Mouse (Mus musculus) stomach, postnatal 0 days (tissue): ENCODE measurements at regions not wholly inside any gene's neighbourhood (a gene's known extent, or its start where the extent isn't known, plus 50 kb on each side); places are given as distances from the start of the nearest gene placed in this dataset.

Experiments
- ATAC-seq: fragments of 200-750 bp; cut with Nextera tagmentation; 2 replicates; pipeline ENCODE4 v1.8.0; 2017; ENCODE audit not compliant: low FRiP score, low TSS enrichment
- DNase-seq: peaks from one replicate; pipeline ENCODE4 v3.0.0-alpha.2; 2016; ENCODE audit warnings: low spot score
- H3K27ac ChIP-seq: fragments of 300-500 bp; sonication (generic); replicated peaks from 2 replicates; pipeline ENCODE4 v1.5.1; 2014; ENCODE audit warnings: mild to moderate bottlenecking, control low read depth
- H3K27me3 ChIP-seq: fragments of 300-500 bp; sonication (generic); 2 replicates; pipeline ENCODE4 v1.6.1; 2014; ENCODE audit warnings: low read length; ENCODE audit not compliant: control insufficient read depth, insufficient read depth
- H3K36me3 ChIP-seq: fragments of 300-500 bp; sonication (generic); 2 replicates; pipeline ENCODE4 v1.6.1; 2014; ENCODE audit warnings: low read length, mixed read lengths; ENCODE audit not compliant: control insufficient read depth, insufficient read depth
- H3K4me1 ChIP-seq: fragments of 300-500 bp; sonication (generic); replicated peaks from 2 replicates; pipeline ENCODE4 v1.6.1; 2014; ENCODE audit warnings: antibody characterized with exemption; ENCODE audit not compliant: control insufficient read depth, insufficient read depth
- H3K4me2 ChIP-seq: fragments of 300-500 bp; sonication (generic); replicated peaks from 2 replicates; pipeline ENCODE4 v1.6.1; 2014; ENCODE audit warnings: low read depth, mild to moderate bottlenecking, control low read depth, moderate library complexity
- H3K4me3 ChIP-seq: fragments of 300-500 bp; sonication (generic); 2 replicates; pipeline ENCODE4 v1.5.1; 2014; ENCODE audit warnings: low read depth, low read length, control low read depth
- H3K9ac ChIP-seq: fragments of 300-500 bp; sonication (generic); 2 replicates; pipeline ENCODE4 v1.6.1; 2014; ENCODE audit warnings: mild to moderate bottlenecking, low read length, control low read depth, mixed read lengths
- H3K9me3 ChIP-seq: fragments of 300-500 bp; sonication (generic); 2 replicates; pipeline ENCODE4 v1.6.1; 2016; ENCODE audit warnings: low read length; ENCODE audit not compliant: control insufficient read depth
- CTCF ChIP-seq: IDR thresholded peaks from 2 replicates; pipeline ENCODE4 v1.5.1; 2016; ENCODE audit warnings: antibody characterized with exemption, low read depth, mild to moderate bottlenecking, moderate library complexity
- EP300 ChIP-seq: optimal IDR thresholded peaks from 2 replicates; pipeline ENCODE3; 2016; ENCODE audit warnings: antibody characterized with exemption
- WGBS: fragments of 180-500 bp; shearing (Covaris S2); extraction: QIAGEN DNeasy Blood & Tissue Kit; methylation state at CpG from one replicate; pipeline ENCODE4 v1.1.7; 2014; 5-methylcytosine and 5-hydroxymethylcytosine counted together

DNA sequence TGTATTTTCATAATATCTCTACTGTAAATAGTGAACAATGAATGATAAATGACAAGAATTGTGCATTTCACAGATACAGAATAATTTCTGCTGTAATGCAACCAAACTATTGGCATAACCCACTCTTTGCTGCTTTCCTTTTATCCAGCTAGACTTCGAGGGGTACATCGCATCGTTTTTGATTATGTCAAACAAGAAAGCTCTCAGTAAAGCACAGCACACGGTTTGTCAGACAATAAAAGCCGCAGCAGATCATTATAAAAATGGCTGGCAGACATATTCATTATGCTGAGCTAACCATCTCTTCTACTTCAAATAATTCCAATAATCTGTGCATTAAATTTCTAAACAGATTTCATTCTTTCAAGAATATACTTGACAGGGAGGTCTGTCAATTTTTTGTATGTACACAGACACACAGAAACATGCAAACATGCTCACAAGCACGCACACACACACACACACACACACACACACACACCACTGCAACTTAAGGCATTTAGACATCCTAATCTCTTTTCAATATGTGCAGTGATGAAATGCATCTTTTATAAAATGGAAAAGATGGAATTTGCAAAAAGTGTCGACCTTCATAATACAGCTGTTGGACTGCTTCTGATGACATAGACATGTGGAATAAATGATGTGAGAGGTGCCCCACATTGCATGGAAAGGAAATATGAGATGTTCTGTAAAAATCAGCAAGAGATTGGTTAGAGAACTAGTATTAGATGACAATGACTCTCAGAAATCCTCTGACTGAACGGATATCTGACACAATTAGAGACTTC lies 548.1 kb upstream of the Arrdc3 start:
- Histone ChIP-seq H3K36me3 (no peaks in the 10 kb centered on the region), H3K4me2 (no peak overlapping the region), H3K4me1 (no peaks in the 10 kb centered on the region), H3K9ac (no peak overlapping the region), H3K9me3 (no peaks in the 10 kb centered on the region), H3K27ac (no peak overlapping the region), H3K4me3 (no peak overlapping the region), H3K27me3 (no peaks in the 10 kb centered on the region)
- WGBS = 68% methylated on average over 8 of the region's 8 CpGs
- no peak for ATAC-seq
- no peak for DNase-seq
- no peak for TF ChIP-seq CTCF

DNA sequence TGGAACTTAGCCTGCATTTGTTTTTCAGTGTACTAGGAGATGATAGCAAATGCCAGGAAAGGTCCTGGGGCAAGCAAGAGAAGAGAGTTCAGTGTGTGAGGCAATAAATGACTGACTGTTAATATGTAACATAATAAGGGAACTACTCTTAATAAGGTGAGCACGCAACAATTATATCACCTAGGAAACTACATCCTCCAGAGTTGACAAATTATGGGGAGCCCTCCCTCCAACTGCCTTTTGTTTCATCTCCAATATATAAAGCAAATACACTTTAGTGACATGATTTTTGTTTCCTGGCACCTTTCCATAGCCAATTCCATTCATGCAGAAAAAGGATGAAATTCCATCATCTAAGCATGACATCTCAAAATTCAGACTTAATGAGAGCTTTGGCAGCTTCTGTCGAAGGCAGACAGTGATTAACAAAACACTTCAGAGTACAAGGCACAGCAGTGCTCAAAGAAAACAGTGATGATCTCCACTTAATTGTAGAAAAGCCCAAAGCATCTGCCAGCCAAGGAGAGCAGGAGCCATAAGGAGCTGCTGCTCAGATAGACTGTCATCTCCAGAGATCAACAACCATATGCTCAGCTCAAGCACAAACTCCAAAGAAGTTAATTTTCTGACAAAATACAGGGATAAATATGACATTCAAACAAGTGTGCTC lies 536.1 kb upstream of the Arrdc3 start:
- Histone ChIP-seq H3K36me3 (no peaks in the 10 kb centered on the region), H3K27me3 (no peaks in the 10 kb centered on the region), H3K27ac (no peak overlapping the region), H3K4me2 (no peak overlapping the region), H3K9me3 (no peaks in the 10 kb centered on the region), H3K4me1 (no peaks in the 10 kb centered on the region), H3K9ac (no peak overlapping the region), H3K4me3 (no peak overlapping the region)
- no peak for DNase-seq
- TF ChIP-seq EP300 = no peak
- no peak for TF ChIP-seq CTCF
- no peak for ATAC-seq
- WGBS = 52% methylated on average over 2 of the region's 2 CpGs

DNA sequence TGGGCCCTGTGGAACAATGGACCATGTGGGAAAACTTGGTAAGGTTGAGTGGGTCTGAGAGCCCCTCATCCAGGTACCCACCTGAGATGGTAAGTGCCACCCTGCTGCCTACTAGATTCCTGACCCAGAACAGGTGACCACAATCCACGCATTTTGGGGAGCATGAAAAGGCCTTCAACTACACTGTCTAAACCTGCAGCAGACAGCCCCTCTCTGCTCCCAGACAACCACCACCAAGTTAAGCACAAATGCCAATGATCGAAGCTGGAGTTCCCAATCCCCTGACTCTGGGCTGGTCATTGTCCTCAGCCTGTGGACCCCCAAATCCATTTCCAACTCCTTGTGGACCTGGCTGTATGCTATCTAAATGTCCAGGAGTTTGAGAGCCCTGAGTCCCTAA lies 517.2 kb upstream of the Arrdc3 start:
- no peak overlapping the region for H3K4me3 ChIP-seq
- TF ChIP-seq EP300 (no peak), CTCF (no peak)
- WGBS = 87% methylated on average over 2 of the region's 2 CpGs
- no peaks in the 10 kb centered on the region for H3K36me3 ChIP-seq
- DNase-seq (no peak), ATAC-seq (no peak)
- no peak overlapping the region for H3K4me2 ChIP-seq
- H3K27ac ChIP-seq = no peak overlapping the region
- H3K27me3 ChIP-seq = no peaks in the 10 kb centered on the region
- no peak overlapping the region for H3K9ac ChIP-seq
- H3K4me1 ChIP-seq = no peaks in the 10 kb centered on the region
- H3K9me3 ChIP-seq = no peaks in the 10 kb centered on the region

DNA sequence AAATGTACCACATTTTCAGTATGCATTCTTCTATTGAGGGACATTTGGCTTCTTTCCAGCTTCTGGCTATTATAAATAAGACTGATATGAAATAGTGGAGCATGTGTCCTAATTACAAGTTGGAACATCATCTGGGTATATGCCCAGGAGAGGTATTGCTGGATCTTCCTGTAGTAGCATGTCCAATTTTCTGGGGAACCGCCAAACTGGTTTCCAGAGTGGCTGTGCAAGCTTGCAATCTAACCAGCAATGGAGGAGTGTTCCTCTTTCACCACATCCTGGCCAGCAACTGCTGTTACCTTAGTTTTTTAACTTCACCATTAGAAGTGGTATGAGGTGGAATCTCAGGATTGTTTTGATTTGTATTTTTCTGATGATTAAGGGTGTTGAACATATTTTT lies 512.7 kb upstream of the Arrdc3 start:
- Histone ChIP-seq H3K4me3 (no peak overlapping the region), H3K9me3 (no peaks in the 10 kb centered on the region), H3K27me3 (no peaks in the 10 kb centered on the region), H3K9ac (no peak overlapping the region), H3K4me2 (no peak overlapping the region), H3K27ac (no peak overlapping the region), H3K4me1 (no peaks in the 10 kb centered on the region), H3K36me3 (no peaks in the 10 kb centered on the region)
- ATAC-seq (no peak), DNase-seq (no peak)
- WGBS = 68% methylated on average over 1 of the region's 1 CpGs
- TF ChIP-seq EP300 = no peak
- no peak for TF ChIP-seq CTCF

DNA sequence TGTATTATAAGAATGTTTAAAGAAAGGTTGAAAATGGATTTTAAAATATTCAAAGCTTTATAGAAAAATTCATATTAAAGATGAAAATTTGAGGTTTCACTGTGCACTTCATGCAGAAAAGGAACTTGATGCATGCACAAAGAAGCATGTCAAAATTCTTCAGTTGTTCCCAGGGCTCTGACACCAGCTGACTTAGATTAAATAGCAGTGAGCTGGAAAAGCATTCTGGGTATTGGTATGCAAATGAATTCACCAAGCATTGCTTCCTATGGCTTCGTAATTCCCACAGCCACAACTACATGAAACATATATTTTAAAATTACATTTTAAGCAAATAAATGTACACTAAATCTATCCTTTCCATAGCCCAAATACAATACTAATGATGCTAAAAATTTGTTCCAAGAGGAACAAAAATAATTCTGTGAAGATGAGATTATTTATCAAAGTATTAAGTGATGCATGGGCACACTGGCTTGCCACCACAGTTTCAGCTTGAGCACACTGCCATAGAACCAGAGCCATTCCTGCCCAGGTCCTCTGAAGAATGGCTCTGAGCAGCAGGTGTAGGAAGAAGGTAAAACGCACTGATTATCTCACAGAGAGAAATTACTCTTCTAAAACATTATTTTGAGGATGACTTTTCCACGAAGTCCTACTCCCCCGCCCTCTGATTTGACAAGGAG lies 501.8 kb upstream of the Arrdc3 start:
- Histone ChIP-seq H3K27me3 (no peaks in the 10 kb centered on the region), H3K9me3 (no peaks in the 10 kb centered on the region), H3K36me3 (no peaks in the 10 kb centered on the region), H3K4me1 (no peaks in the 10 kb centered on the region), H3K4me2 (no peak overlapping the region), H3K4me3 (no peak overlapping the region), H3K9ac (no peak overlapping the region), H3K27ac (no peak overlapping the region)
- ATAC-seq (no peak), DNase-seq (no peak)
- WGBS = 69% methylated on average over 4 of the region's 4 CpGs
- TF ChIP-seq CTCF (no peak), EP300 (no peak)
